Mouse (Mus musculus) E14TG2a.4 (cell line): ENCODE data around the gene 9530068E07Rik.
"Not testable (repeated sequence)": the region's sequence is repeated elsewhere in the genome, so short reads cannot be mapped to it uniquely, and the experiment has no call there.

Source experiments
- H3K27me3 ChIP-seq: 2 replicates; pipeline ENCODE4 v1.6.1; 2014; ENCODE audit warnings: low read length, control low read depth; ENCODE audit not compliant: insufficient read depth
- H3K36me3 ChIP-seq: 2 replicates; pipeline ENCODE4 v1.6.1; 2014; ENCODE audit warnings: low read length, control low read depth; ENCODE audit not compliant: insufficient read depth
- H3K4me1 ChIP-seq: replicated peaks from 2 replicates; pipeline ENCODE4 v1.6.1; 2014; ENCODE audit warnings: low read depth, low read length, control low read depth
- H3K4me3 ChIP-seq: replicated peaks from 2 replicates; pipeline ENCODE4 v1.5.1; 2014; ENCODE audit warnings: mild to moderate bottlenecking, low read length
- H3K9me3 ChIP-seq: 2 replicates; pipeline ENCODE4 v1.6.1; 2014; ENCODE audit warnings: low read length, control low read depth
- CTCF ChIP-seq: conservative IDR thresholded peaks from 2 replicates; pipeline ENCODE4 v1.5.1; 2014; ENCODE audit warnings: low read length
- NANOG ChIP-seq: IDR thresholded peaks from 2 replicates; pipeline ENCODE4 v1.6.1; 2014; ENCODE audit warnings: borderline replicate concordance, low read length, mixed read lengths
- POU5F1 ChIP-seq: IDR thresholded peaks from 2 replicates; pipeline ENCODE4 v1.6.1; 2014; ENCODE audit warnings: low read length, borderline replicate concordance

9530068E07Rik gene

GRCm38 (mm10) chr11:52386892-52387291 is 9.3 kb upstream of the 9530068E07Rik start:
- Histone ChIP-seq H3K4me3 (no peak overlapping the region), H3K4me1 (peaks cover 76% of the 10 kb centered on the region), H3K36me3 (peaks cover 77% of the 10 kb centered on the region), H3K9me3 (no peaks in the 10 kb centered on the region), H3K27me3 (no peaks in the 10 kb centered on the region)
- no peak for TF ChIP-seq CTCF
- no peak for TF ChIP-seq POU5F1
- peak; percentile 84; the same call in 1 of the 2 replicates for TF ChIP-seq NANOG

- Histone ChIP-seq H3K4me1 (peaks cover 73% of the 10 kb centered on the region), H3K9me3 (no peaks in the 10 kb centered on the region), H3K27me3 (no peaks in the 10 kb centered on the region), H3K36me3 (peaks cover 70% of the 10 kb centered on the region), H3K4me3 (peak overlapping the region; percentile 65; the same call in 1 of the 2 replicates)
- TF ChIP-seq CTCF (no peak), NANOG (no peak), POU5F1 (no peak)
Measured at GRCm38 (mm10) chr11:52388150-52388549, 8.1 kb upstream of the 9530068E07Rik start.

- Histone ChIP-seq H3K4me3 (peak overlapping the region; percentile 65), H3K36me3 (peaks cover 61% of the 10 kb centered on the region), H3K4me1 (peaks cover 76% of the 10 kb centered on the region)
- H3K9me3 ChIP-seq, H3K27me3 ChIP-seq: not testable (repeated sequence)
Measured at GRCm38 (mm10) chr11:52388979-52389378, 7.2 kb upstream of the 9530068E07Rik start.

- peaks cover 52% of the 10 kb centered on the region for H3K36me3 ChIP-seq
- H3K9me3 ChIP-seq = no peaks in the 10 kb centered on the region
- H3K4me3 ChIP-seq = peak overlapping the region; percentile 65
- peaks cover 77% of the 10 kb centered on the region for H3K4me1 ChIP-seq
- TF ChIP-seq NANOG (no peak), CTCF (no peak), POU5F1 (no peak)
- no peaks in the 10 kb centered on the region for H3K27me3 ChIP-seq
Measured at GRCm38 (mm10) chr11:52389933-52390332, 6.3 kb upstream of the 9530068E07Rik start.

GRCm38 (mm10) chr11:52394494-52394893 is 1.7 kb upstream of the 9530068E07Rik start:
- Histone ChIP-seq H3K4me1 (peaks cover 68% of the 10 kb centered on the region), H3K4me3 (no peak overlapping the region), H3K36me3 (peaks cover 24% of the 10 kb centered on the region), H3K27me3 (no peaks in the 10 kb centered on the region), H3K9me3 (no peaks in the 10 kb centered on the region)
- TF ChIP-seq POU5F1 = no peak
- no peak for TF ChIP-seq NANOG
- no peak for TF ChIP-seq CTCF

GRCm38 (mm10) chr11:52395343-52395742 is 885 bp upstream of the 9530068E07Rik start:
- Histone ChIP-seq H3K4me1 (peaks cover 67% of the 10 kb centered on the region), H3K27me3 (no peaks in the 10 kb centered on the region), H3K9me3 (no peaks in the 10 kb centered on the region), H3K4me3 (peak overlapping the region; percentile 99), H3K36me3 (peaks cover 26% of the 10 kb centered on the region)
- TF ChIP-seq POU5F1 = no peak
- TF ChIP-seq NANOG = no peak
- TF ChIP-seq CTCF = peak; percentile 57

- Histone ChIP-seq H3K36me3 (peaks cover 33% of the 10 kb centered on the region), H3K9me3 (no peaks in the 10 kb centered on the region), H3K4me3 (peak overlapping the region; percentile 99), H3K4me1 (peaks cover 75% of the 10 kb centered on the region), H3K27me3 (no peaks in the 10 kb centered on the region)
- TF ChIP-seq CTCF (no peak), POU5F1 (no peak), NANOG (no peak)
Measured at GRCm38 (mm10) chr11:52396597-52397188, 465 bp downstream of the 9530068E07Rik start.

GRCm38 (mm10) chr11:52397385-52397987 is 1.3 kb downstream of the 9530068E07Rik start:
- H3K27me3 ChIP-seq = no peaks in the 10 kb centered on the region
- TF ChIP-seq CTCF (peak; percentile 22), NANOG (no peak)
- H3K4me1 ChIP-seq = peaks cover 81% of the 10 kb centered on the region
- H3K9me3 ChIP-seq = no peaks in the 10 kb centered on the region
- peak overlapping the region; percentile 99 for H3K4me3 ChIP-seq
- H3K36me3 ChIP-seq = peaks cover 32% of the 10 kb centered on the region

- H3K4me3 ChIP-seq = no peak overlapping the region
- TF ChIP-seq CTCF (no peak), NANOG (no peak)
- peaks cover 71% of the 10 kb centered on the region for H3K36me3 ChIP-seq
- H3K4me1 ChIP-seq = peaks cover 85% of the 10 kb centered on the region
- no peaks in the 10 kb centered on the region for H3K9me3 ChIP-seq
- no peaks in the 10 kb centered on the region for H3K27me3 ChIP-seq
Measured at GRCm38 (mm10) chr11:52401476-52401875, 5.2 kb downstream of the 9530068E07Rik start.

GRCm38 (mm10) chr11:52402566-52402965 is 6.3 kb downstream of the 9530068E07Rik start:
- H3K9me3 ChIP-seq = no peaks in the 10 kb centered on the region
- H3K4me3 ChIP-seq = no peak overlapping the region
- H3K4me1 ChIP-seq = peaks cover 80% of the 10 kb centered on the region
- peaks cover 82% of the 10 kb centered on the region for H3K36me3 ChIP-seq
- no peaks in the 10 kb centered on the region for H3K27me3 ChIP-seq
- no peak for TF ChIP-seq POU5F1
- TF ChIP-seq NANOG = no peak
- TF ChIP-seq CTCF = no peak
